Mouse (Mus musculus): Measurements from ENCODE around the gene Nbl1. TPM values are rescaled to one million over a fixed set of nuclear protein-coding genes. Genes with fewer than 3 reads are reported as not detected.
A peak's percentile ranks its signal among the peaks of the same experiment; 100 is the strongest.

The Nbl1 gene
- 10 to 100 TPM; 25.5 to 29.1 TPM for total RNA-seq (2021)

GRCm38 (mm10) chr4:139092356-139093195 is at the start of gene Nbl1:
Gene Nbl1 (minus strand): TSS chr4:139092993.
- intact Hi-C loops (cut with DNase I): no loop called here
- DNase-seq: peak; percentile 65 to 74

GRCm38 (mm10) chr4:139141785-139142184 is 49.0 kb upstream of the Nbl1 start:
- intact Hi-C loops (cut with DNase I): loop anchor here (5.0 kb wide), 1 partner anchor 46 kb away; no protein-coding TSS in a partner anchor
- DNase-seq: no peak

GRCm38 (mm10) chr4:139140267-139140666 is 47.5 kb upstream of the Nbl1 start:
- intact Hi-C loops (cut with DNase I): loop anchor here (5.0 kb wide), 1 partner anchor 47 kb away; no protein-coding TSS in a partner anchor
- no peak for DNase-seq

- intact Hi-C loops (cut with DNase I): no loop called here
- DNase-seq: no peak
Observed at GRCm38 (mm10) chr4:139136011-139136410, 43.2 kb upstream of the Nbl1 start.

- DNase-seq: no peak
- intact Hi-C loops (cut with DNase I): loop anchor here (5.0 kb wide), 1 partner anchor 119 kb away; no protein-coding TSS in a partner anchor
Observed at GRCm38 (mm10) chr4:139133109-139133508, 40.3 kb upstream of the Nbl1 start.

GRCm38 (mm10) chr4:139131858-139132672 is 39.3 kb upstream of the Nbl1 start:
- intact Hi-C loops (cut with DNase I): loop anchor here (2.0 to 5.0 kb wide), 2 partner anchors 41 to 120 kb away; no protein-coding TSS in a partner anchor
- DNase-seq: no peak

GRCm38 (mm10) chr4:139130701-139131549 is 38.1 kb upstream of the Nbl1 start, which contains the start of gene Minos1:
Gene Minos1 (minus strand): TSS chr4:139131113.
- intact Hi-C loops (cut with DNase I): loop anchor here (1.0 to 5.0 kb wide), 3 partner anchors 40 to 121 kb away; partner anchors contain the start of gene Capzb
- DNase-seq: peak; percentile 98

GRCm38 (mm10) chr4:139129806-139130700 is 37.3 kb upstream of the Nbl1 start:
- intact Hi-C loops (cut with DNase I): loop anchor here (1.0 to 5.0 kb wide), 3 partner anchors 39 to 122 kb away; partner anchors contain the start of gene Capzb
- DNase-seq: peak in 1 of 2 experiments; percentile 33

- no peak for DNase-seq
- intact Hi-C loops (cut with DNase I): no loop called here
Observed at GRCm38 (mm10) chr4:139126475-139126874, 33.7 kb upstream of the Nbl1 start.

- intact Hi-C loops (cut with DNase I): no loop called here
Observed at GRCm38 (mm10) chr4:139124940-139125339, 32.1 kb upstream of the Nbl1 start.

GRCm38 (mm10) chr4:139122557-139122956 is 29.8 kb upstream of the Nbl1 start:
- DNase-seq: no peak
- intact Hi-C loops (cut with DNase I): no loop called here

More at GRCm38 (mm10) chr4:139124940-139125339, 32.1 kb upstream of the Nbl1 start:
- no peak for DNase-seq

GRCm38 (mm10) chr4:139120998-139121397 is 28.2 kb upstream of the Nbl1 start:
- DNase-seq: no peak
- intact Hi-C loops (cut with DNase I): no loop called here

GRCm38 (mm10) chr4:139120281-139120814 is 27.6 kb upstream of the Nbl1 start:
- DNase-seq: no peak
- intact Hi-C loops (cut with DNase I): no loop called here

- intact Hi-C loops (cut with DNase I): no loop called here
- no peak for DNase-seq
Observed at GRCm38 (mm10) chr4:139116356-139117063, 23.7 kb upstream of the Nbl1 start.

GRCm38 (mm10) chr4:139115721-139116120 is 22.9 kb upstream of the Nbl1 start:
- DNase-seq: no peak
- intact Hi-C loops (cut with DNase I): no loop called here

- no peak for DNase-seq
- intact Hi-C loops (cut with DNase I): no loop called here
Observed at GRCm38 (mm10) chr4:139112482-139112881, 19.7 kb upstream of the Nbl1 start.

GRCm38 (mm10) chr4:139111421-139111820 is 18.6 kb upstream of the Nbl1 start:
- no peak for DNase-seq
- intact Hi-C loops (cut with DNase I): no loop called here

- DNase-seq: no peak
- intact Hi-C loops (cut with DNase I): no loop called here
Observed at GRCm38 (mm10) chr4:139110858-139111257, 18.1 kb upstream of the Nbl1 start.
